Mouse (Mus musculus): ENCODE data around the gene Sfxn2.

GRCm38 (mm10) chr19:46538213-46538612 lies 35.0 kb upstream of the Sfxn2 start:
- peak; percentile 50 for TF ChIP-seq CTCF (IDR thresholded peaks at IDR 0.05; ENCODE audit: low read depth)
- no peak for TF ChIP-seq EP300 (IDR thresholded peaks at IDR 0.05; ENCODE audit: low read depth)

Data from heart, postnatal 0 days (tissue).